Mouse (Mus musculus) T-helper 17 cell (primary cell): ENCODE data around the gene Amt.

Experiments
- in situ Hi-C, 2 experiments: fragments of 300-600 bp; cut with MboI, MseI; formaldehyde crosslinking; loops; 1 replicate in 1 of 2; 2 replicates in 1 of 2; pipeline ENCODE4 v1.15.1; 2025; ENCODE audit warnings: high pct_unique_total_duplicates in 2 of 2

Gene Amt

DNA sequence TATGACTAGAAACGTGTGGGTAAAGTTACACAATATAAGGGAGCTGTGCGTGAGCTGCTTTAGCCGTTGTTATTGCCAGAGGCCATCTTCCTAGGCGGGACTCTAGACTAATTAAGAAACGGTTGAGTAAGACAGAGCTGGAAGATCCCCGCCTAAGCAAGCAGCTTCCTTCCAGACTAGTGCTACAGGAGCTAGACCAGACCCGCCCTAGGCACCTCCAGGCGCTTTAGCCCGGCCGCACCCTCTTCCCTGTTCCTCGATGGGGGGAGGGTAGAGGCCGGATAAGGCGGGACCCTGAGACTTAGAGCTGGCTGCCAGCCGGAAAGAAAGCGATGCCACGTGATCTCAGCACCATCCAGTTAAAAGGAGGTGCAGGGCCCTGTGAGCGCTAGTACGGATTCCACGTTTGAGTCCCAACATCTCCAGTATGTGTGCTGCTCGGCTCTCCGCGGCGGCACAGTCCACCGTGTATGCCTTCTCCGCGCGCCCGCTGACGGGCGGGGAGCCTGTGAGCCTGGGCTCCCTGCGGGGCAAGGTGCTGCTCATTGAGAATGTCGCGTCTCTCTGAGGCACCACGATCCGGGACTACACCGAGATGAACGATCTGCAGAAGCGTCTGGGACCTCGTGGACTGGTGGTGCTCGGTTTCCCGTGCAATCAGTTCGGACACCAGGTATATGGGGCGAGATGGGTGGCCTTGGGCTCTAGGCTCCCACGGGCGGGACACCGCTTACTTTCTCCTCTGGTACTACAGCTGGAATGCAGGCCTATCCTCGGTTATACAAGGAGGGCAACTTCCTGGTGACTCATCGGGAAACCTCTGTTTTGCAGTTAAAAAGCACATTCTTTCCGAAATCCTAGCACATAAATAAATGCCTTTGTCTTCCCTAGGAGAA, 42.5 kb downstream of the Amt start, which contains the start of gene Gpx1:
Gene Gpx1, plus strand, starts transcription at position 18 of the 896 bp plus-strand sequence.
- in situ Hi-C loops = no loop called here

GRCm38 (mm10) chr9:108339886-108340257, 43.2 kb downstream of the Amt start:
- in situ Hi-C loops = no loop called here

DNA sequence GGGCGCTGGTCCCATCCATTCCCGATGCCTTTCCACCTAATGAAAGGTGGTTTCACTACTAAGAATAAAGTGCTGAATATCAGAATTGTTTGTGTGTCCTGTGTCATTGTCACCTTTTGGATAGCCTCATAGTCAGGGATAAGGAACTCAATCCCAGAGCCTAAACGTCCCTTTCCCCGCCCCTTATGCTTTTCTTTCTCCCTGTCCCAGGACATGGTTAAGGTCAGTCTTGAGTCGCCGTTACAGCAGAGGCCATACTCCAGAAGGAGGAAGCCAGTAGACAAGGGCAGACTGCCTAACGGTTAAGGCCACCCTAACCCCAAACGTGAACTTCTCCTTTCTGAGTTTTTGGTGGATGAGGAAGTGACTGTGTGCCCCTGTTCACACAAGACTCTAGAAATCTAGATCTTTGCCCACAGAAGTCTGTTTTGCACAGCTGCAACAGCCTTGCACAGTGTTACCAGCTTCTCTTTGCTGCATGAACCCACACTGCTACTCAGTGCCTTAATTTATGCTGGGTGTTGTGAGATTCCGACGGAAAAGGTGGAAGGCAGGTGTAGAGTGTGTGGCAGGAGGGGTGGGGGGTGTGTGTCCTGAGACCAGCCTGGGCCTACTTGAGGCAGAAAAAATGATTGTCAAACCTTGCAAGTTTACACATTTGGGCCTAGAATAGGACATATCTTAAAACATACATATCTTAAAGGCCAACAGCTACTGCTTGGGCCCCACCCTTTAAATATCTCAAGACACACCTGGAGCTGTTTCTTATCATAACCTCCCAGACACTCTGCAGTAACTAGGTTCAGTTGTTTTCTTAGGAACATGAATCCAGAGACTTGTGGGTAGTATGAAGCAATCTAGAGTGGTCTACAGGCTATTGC, 43.8 kb downstream of the Amt start:
- in situ Hi-C loops = no loop called here

- in situ Hi-C loops = no loop called here
Observed at GRCm38 (mm10) chr9:108341139-108341475, 44.5 kb downstream of the Amt start.

DNA sequence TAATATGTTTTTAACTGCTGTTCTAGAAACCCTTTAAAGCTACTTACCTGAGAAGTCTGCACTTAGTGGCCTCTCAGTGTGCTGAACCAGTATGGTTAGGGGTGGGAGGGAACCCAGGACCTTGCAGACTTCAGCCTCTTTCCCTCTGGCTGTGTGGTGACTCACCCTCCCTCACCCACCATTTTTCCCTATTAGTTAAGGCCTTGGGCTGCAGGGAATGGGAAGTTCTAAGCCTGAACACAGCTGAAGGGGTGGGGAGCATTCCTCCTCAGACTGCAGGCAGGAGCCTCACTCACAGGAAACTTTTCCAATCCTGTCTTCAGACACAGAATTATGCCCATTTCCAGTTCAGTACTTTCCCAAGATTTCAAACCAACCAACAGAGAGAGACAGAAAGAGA, 45.1 kb downstream of the Amt start:
- in situ Hi-C loops = no loop called here

DNA sequence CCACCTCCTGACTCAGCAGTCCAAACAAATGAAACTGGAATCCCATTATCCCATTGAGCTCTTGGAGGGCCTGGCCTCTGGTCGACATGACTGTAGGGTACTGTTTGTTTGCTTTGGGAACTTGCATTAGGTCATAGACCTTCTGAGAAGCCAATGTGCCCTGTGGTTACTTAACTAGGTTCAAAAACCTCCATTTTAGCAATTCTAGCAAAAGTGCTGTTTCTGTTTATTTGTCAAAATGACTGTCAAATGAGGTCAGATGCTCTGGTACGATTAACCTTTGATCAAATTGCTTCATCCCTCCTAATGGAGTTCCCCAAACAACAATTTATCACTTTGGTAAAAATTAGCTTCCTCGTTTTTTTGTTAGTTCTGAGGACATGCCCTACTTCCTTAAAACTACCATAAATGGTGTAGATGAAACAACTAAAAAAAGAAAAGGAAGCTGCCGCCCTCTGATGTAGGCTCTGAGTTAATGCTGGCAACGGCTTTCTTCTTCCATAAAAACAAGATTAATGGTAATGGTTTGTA, 45.7 kb downstream of the Amt start:
- in situ Hi-C loops = no loop called here

DNA sequence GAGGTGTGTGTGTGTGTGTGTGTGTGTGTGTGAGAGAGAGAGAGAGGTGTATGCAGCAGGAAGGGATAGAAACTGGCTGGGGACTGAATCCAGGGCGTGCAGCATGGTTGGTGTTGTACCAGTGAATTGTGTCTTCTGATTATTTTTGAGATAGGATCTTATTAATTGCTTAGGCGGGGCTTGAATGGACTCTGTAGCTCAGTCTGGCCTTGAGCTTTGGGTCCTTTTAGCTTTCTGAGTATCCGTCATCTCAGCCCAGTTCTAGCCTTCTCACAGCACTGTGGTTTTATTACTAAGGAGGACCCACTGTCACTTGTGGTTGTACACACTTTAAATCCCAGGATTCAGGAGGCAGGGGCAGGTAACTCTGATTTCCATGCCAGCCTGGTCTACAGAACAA, 46.7 kb downstream of the Amt start:
- in situ Hi-C loops = no loop called here

DNA sequence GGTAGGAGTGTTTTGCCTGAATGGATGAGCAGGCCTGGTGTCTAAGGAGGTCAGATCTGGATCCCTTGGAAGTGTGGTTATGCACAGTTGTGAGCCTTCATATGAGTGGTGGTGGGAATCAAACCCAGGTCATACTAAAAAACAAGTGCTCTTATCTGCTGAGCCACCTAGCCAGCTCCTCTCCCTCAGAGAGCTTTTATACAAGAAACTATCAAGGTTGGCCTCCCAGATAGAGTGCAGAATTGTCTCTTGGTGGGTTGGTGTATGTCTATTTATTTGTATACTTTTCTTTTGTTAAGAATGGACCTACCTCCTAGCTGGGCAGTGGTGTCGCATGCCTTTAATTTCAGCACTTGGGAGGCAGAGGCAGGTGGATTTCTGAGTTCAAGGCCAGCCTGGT, 47.2 kb downstream of the Amt start:
- in situ Hi-C loops = no loop called here

DNA sequence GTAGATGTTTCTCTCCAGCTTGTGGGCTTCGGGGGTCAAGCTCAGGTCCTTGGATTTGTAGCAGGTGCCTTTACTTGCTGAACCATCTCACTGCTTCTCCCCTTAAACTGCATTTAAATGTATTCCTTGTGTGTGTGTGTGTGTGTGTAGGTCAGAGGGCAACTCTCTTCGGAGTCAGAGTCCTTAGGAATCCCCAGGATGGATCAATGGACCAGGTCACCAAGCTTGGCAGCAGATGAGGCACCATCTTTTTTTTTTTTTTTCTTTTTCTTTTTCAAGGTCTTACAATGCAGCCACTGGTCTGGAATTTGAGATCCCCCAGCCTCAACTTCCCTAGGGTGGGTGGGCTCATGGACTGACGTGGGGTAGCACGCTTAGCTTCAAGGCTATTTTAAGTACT, 47.8 kb downstream of the Amt start:
- in situ Hi-C loops = no loop called here

- in situ Hi-C loops = no loop called here
Observed at GRCm38 (mm10) chr9:108347024-108347423, 50.4 kb downstream of the Amt start.

DNA sequence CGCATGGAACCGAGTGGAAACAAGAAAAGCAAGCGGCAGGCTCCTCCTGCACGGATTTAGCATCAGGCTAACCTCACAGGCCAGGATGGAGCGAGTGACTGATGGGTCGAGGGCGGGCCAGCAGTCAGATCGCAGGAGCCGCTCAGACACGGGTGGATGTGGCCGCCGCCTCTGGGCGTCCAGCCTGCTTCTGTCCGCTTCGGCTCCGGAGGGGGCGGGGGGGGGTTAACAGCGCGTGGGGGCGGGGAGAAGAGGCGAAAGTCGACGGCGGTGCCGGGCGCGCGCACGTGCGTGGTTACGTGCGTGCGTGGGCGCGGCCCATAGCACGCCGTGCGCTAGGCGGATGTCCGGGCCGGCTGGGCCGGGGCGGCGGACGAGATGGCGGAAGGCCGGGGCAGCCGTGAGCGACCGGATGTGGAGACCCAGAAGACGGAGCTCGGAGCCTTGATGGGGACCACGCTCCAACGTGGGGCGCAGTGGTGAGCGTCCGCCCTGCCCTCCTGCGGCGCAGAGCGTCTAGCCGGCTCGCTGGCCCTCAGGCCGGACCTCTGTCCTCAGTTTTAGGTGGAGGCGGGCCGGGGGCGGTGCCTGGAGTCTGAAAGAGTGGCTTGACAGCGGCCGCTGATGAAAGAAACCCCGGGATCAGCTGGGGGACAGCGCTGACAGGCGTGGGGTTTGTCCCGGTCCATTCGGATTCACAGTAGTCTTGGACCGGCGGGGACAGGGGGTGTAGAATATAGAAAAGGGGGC, 51.1 kb downstream of the Amt start, which contains the start of gene Usp4:
Gene Usp4, plus strand, starts transcription at position 314 of the 750 bp plus-strand sequence.
- in situ Hi-C loops = no loop called here

- in situ Hi-C loops = no loop called here
Observed at GRCm38 (mm10) chr9:108348290-108348680, 51.6 kb downstream of the Amt start.

DNA sequence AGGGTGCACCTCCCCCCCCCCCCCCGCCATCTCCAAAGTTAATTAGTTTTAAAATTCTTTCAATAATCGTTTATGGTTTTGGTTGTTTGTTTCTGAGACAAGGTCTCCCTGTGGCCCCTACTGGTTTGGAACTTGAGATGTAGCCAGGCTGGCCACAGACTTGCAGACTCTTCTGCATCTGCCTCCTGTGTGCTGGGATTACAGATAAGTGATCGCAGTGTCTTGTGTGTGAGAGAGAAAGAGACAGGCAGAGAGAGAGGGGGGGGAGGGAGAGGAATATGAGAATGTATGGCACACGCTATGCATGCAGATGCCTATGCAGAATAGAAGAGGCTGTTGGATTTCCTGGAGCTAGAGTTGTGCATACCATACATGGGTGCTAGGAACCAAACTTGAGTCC, 53.1 kb downstream of the Amt start:
- in situ Hi-C loops = no loop called here
